In genomic region chr2:156814893-156815292, GRCm38 (mm10) we compare ENCODE assay signal across 11 mouse cellular contexts. TPM values are rescaled to one million over a fixed set of nuclear protein-coding genes. Genes with fewer than 3 reads are reported as not detected.
DNase-seq lines count a peak whose midpoint lies in the region; ATAC-seq and TF ChIP-seq lines count a peak whose summit lies in the region.
"Had no signal": no experiment of that assay in that cellular context is flagged by ENCODE, and none has a peak within 500 bp of the region (broad histone marks: within the 10 kb centered on the region; RNA-seq: fewer than 3 reads in every experiment).

No protein-coding gene starts in this region.

- H3K4me1 ChIP-seq in forebrain, embryonic 10.5 days, result peaks cover 24% of the 10 kb centered on the region
- peaks cover 15% of the 10 kb centered on the region for H3K4me1 ChIP-seq in forebrain, embryonic 12.5 days
- H3K4me1 ChIP-seq in kidney, adult 2 months (ENCODE audit: control insufficient read depth, insufficient read depth, low read length), result no peaks in the 10 kb centered on the region; the same call in 1 of the 2 replicates
- H3K4me1 ChIP-seq in stomach, postnatal 0 days (replicated peaks; ENCODE audit: control insufficient read depth, insufficient read depth), result no peaks in the 10 kb centered on the region

- TF ChIP-seq POLR2A in kidney, adult 2 months (IDR thresholded peaks at IDR 0.05; ENCODE audit: low read depth, low read length), result no peak

- no peak overlapping the region for H3K4me3 ChIP-seq in forebrain, embryonic 10.5 days
- no peak overlapping the region for H3K4me3 ChIP-seq in forebrain, embryonic 12.5 days (replicated peaks)
- no peak overlapping the region for H3K4me3 ChIP-seq in kidney, adult 2 months (ENCODE audit: insufficient read depth, low read depth, low read length)
- H3K4me3 ChIP-seq in stomach, postnatal 0 days (ENCODE audit: low read depth, low read length), result no peak overlapping the region
- H3K4me3 ChIP-seq: forebrain, embryonic 13.5 days had no signal

- 47% methylated on average over 5 of the region's 5 CpGs for WGBS in forebrain, embryonic 10.5 days
- 46% methylated on average over 5 of the region's 5 CpGs for WGBS in forebrain, embryonic 12.5 days
- WGBS in kidney, adult 2 months, result 16% methylated on average over 5 of the region's 5 CpGs
- 23% methylated on average over 5 of the region's 5 CpGs for WGBS in stomach, postnatal 0 days

- TF ChIP-seq CTCF in kidney, adult 2 months (conservative IDR thresholded peaks at IDR 0.05; ENCODE audit: insufficient read depth, insufficient read length, low read depth, low read length), result no peak
- no peak for TF ChIP-seq CTCF in stomach, postnatal 0 days (IDR thresholded peaks at IDR 0.05; ENCODE audit: low read depth)

- no peak for TF ChIP-seq EP300 in stomach, postnatal 0 days (optimal IDR thresholded peaks at IDR 0.05)

- H3K27me3 ChIP-seq in forebrain, embryonic 10.5 days (ENCODE audit: poor library complexity, severe bottlenecking), result no peaks in the 10 kb centered on the region
- H3K27me3 ChIP-seq in forebrain, embryonic 12.5 days, result no peaks in the 10 kb centered on the region
- H3K27me3 ChIP-seq in kidney, adult 2 months (replicated peaks; ENCODE audit: control insufficient read depth, insufficient read depth, low read length), result no peaks in the 10 kb centered on the region
- no peaks in the 10 kb centered on the region for H3K27me3 ChIP-seq in stomach, postnatal 0 days (ENCODE audit: control insufficient read depth, insufficient read depth, low read length)
- H3K27me3 ChIP-seq: forebrain, embryonic 13.5 days had no signal

- DNase-seq in forebrain, embryonic 10.5 days (ENCODE audit: extremely low spot score, low spot score), result no peak
- no peak for DNase-seq in kidney, adult 2 months
- no peak for DNase-seq in kidney, postnatal 25 days
- DNase-seq in testis, postnatal 10 days (ENCODE audit: low spot score), result peak; percentile 32
- no peak for DNase-seq in testis, postnatal 14 days (ENCODE audit: low spot score)
- no peak for DNase-seq in stomach, postnatal 0 days (ENCODE audit: low spot score)
- DNase-seq: cerebellum, postnatal 14 days had no signal

- ATAC-seq in forebrain, embryonic 12.5 days (ENCODE audit: low FRiP score), result no peak
- no peak for ATAC-seq in stomach, postnatal 0 days (ENCODE audit: low FRiP score, low TSS enrichment)
- ATAC-seq in CD4-positive, CD25-positive, alpha-beta regulatory T cell, adult 4 months, result no peak
- ATAC-seq: forebrain, embryonic 13.5 days had no signal

- no peak overlapping the region for H3K9ac ChIP-seq in forebrain, embryonic 12.5 days
- peak overlapping the region; percentile 13; the same call in 1 of the 2 replicates for H3K9ac ChIP-seq in stomach, postnatal 0 days (ENCODE audit: low read length)
- H3K9ac ChIP-seq: forebrain, embryonic 13.5 days had no signal

- H3K9me3 ChIP-seq in forebrain, embryonic 10.5 days, result no peaks in the 10 kb centered on the region
- no peaks in the 10 kb centered on the region for H3K9me3 ChIP-seq in forebrain, embryonic 12.5 days
- no peaks in the 10 kb centered on the region for H3K9me3 ChIP-seq in stomach, postnatal 0 days (ENCODE audit: control insufficient read depth, low read length)
- H3K9me3 ChIP-seq: forebrain, embryonic 13.5 days; G1E had no signal

- H3K27ac ChIP-seq in forebrain, embryonic 10.5 days, result peak overlapping the region; percentile 51; the same call in 1 of the 2 replicates
- no peak overlapping the region for H3K27ac ChIP-seq in forebrain, embryonic 12.5 days
- peak overlapping the region; percentile 71 for H3K27ac ChIP-seq in kidney, adult 2 months (ENCODE audit: insufficient read depth, low read depth, low read length)
- no peak overlapping the region; the same call in 1 of the 2 replicates for H3K27ac ChIP-seq in stomach, postnatal 0 days (replicated peaks)
- H3K27ac ChIP-seq: forebrain, embryonic 13.5 days had no signal

- H3K4me2 ChIP-seq in forebrain, embryonic 12.5 days, result no peak overlapping the region
- no peak overlapping the region for H3K4me2 ChIP-seq in stomach, postnatal 0 days (replicated peaks; ENCODE audit: low read depth)
- H3K4me2 ChIP-seq: forebrain, embryonic 13.5 days had no signal

- no peaks in the 10 kb centered on the region for H3K36me3 ChIP-seq in forebrain, embryonic 10.5 days (replicated peaks)
- H3K36me3 ChIP-seq in forebrain, embryonic 12.5 days (replicated peaks), result no peaks in the 10 kb centered on the region
- no peaks in the 10 kb centered on the region for H3K36me3 ChIP-seq in kidney, adult 2 months (ENCODE audit: control insufficient read depth, insufficient read depth, low read length)
- H3K36me3 ChIP-seq in stomach, postnatal 0 days (ENCODE audit: control insufficient read depth, insufficient read depth, low read length), result no peaks in the 10 kb centered on the region
- H3K36me3 ChIP-seq: G1E had no signal

RNA-seq across cellular contexts. Expression of gene Tgif2, which starts 24.9 kb away (rescaled TPM):
- 108 and 109 TPM in 2 replicates for polyA plus RNA-seq in forebrain, embryonic 10.5 days (2016; fragmentation: Nextera tagmentation; extraction: Ambion mirVana)
- polyA plus RNA-seq in forebrain, embryonic 12.5 days (2016; fragmentation: Nextera tagmentation; extraction: Ambion mirVana), result 88.3 and 89.3 TPM in 2 replicates
- 3.8 and 4.6 TPM in 2 replicates for polyA plus RNA-seq in kidney, adult 2 months (2012; rRNA removed)
- polyA plus RNA-seq in stomach, postnatal 0 days (2015; fragmentation: Nextera tagmentation; extraction: Ambion mirVana), result 11.9 and 13.3 TPM in 2 replicates
- polyA plus RNA-seq in CD4-positive, CD25-positive, alpha-beta regulatory T cell, adult 4 months (2017; shearing (Covaris generic)), result 10 to 100 TPM; 10.4 to 14.6 TPM

RNA-seq across cellular contexts. Expression of gene Myl9, which starts 39.7 kb away (rescaled TPM):
- 79.0 and 80.3 TPM in 2 replicates for polyA plus RNA-seq in forebrain, embryonic 10.5 days (2016; fragmentation: Nextera tagmentation; extraction: Ambion mirVana)
- 61.4 and 95.4 TPM in 2 replicates for polyA plus RNA-seq in forebrain, embryonic 12.5 days (2016; fragmentation: Nextera tagmentation; extraction: Ambion mirVana)
- 155 and 157 TPM in 2 replicates for polyA plus RNA-seq in kidney, adult 2 months (2012; rRNA removed)
- 2,268 and 2,333 TPM in 2 replicates for polyA plus RNA-seq in stomach, postnatal 0 days (2015; fragmentation: Nextera tagmentation; extraction: Ambion mirVana)
- not detected for polyA plus RNA-seq in CD4-positive, CD25-positive, alpha-beta regulatory T cell, adult 4 months (2017; shearing (Covaris generic))

RNA-seq across cellular contexts. Expression of gene 4930518I15Rik, which starts 42.9 kb away (rescaled TPM):
- 7.7 and 9.3 TPM in 2 replicates for polyA plus RNA-seq in forebrain, embryonic 10.5 days (2016; fragmentation: Nextera tagmentation; extraction: Ambion mirVana)
- polyA plus RNA-seq in forebrain, embryonic 12.5 days (2016; fragmentation: Nextera tagmentation; extraction: Ambion mirVana), result 8.6 and 11.8 TPM in 2 replicates
- polyA plus RNA-seq in kidney, adult 2 months (2012; rRNA removed), result 1.1 and 1.2 TPM in 2 replicates
- polyA plus RNA-seq in stomach, postnatal 0 days (2015; fragmentation: Nextera tagmentation; extraction: Ambion mirVana), result 2.4 and 2.7 TPM in 2 replicates
- polyA plus RNA-seq in CD4-positive, CD25-positive, alpha-beta regulatory T cell, adult 4 months (2017; shearing (Covaris generic)), result 10 to 100 TPM; 25.0 to 27.3 TPM

RNA-seq across cellular contexts. Expression of gene Rab5if, which starts 48.0 kb away (rescaled TPM):
- polyA plus RNA-seq in forebrain, embryonic 10.5 days (2016; fragmentation: Nextera tagmentation; extraction: Ambion mirVana), result 185 and 186 TPM in 2 replicates
- 170 and 173 TPM in 2 replicates for polyA plus RNA-seq in forebrain, embryonic 12.5 days (2016; fragmentation: Nextera tagmentation; extraction: Ambion mirVana)
- 127 and 129 TPM in 2 replicates for polyA plus RNA-seq in kidney, adult 2 months (2012; rRNA removed)
- polyA plus RNA-seq in stomach, postnatal 0 days (2015; fragmentation: Nextera tagmentation; extraction: Ambion mirVana), result 221 and 227 TPM in 2 replicates
- 1 to 10 TPM; 5.1 to 5.4 TPM for polyA plus RNA-seq in CD4-positive, CD25-positive, alpha-beta regulatory T cell, adult 4 months (2017; shearing (Covaris generic))

Comparison
In these comparisons a context has a peak if more than half of its experiments do, and no peak if none do; other contexts are left out.
1. H3K27ac ChIP-seq: peak in forebrain, embryonic 10.5 days (single experiment) and kidney, adult 2 months (single experiment); none in forebrain, embryonic 12.5 days (single experiment) and stomach, postnatal 0 days (single experiment).
2. RNA of gene Myl9, which starts 39.7 kb away (polyA plus RNA-seq): 2,268 to 2,333 TPM in stomach, postnatal 0 days, 155 to 157 TPM in kidney, adult 2 months, 61.4 to 95.4 TPM in forebrain, embryonic 12.5 days and 79.0 to 80.3 TPM in forebrain, embryonic 10.5 days; not detected in CD4-positive, CD25-positive, alpha-beta regulatory T cell, adult 4 months; every median in the first group is over 10 times any median in the second.